Mouse (Mus musculus) forebrain, embryonic 13.5 days (tissue): ENCODE results near the gene Rnf149. TPM values are rescaled to one million over a fixed set of nuclear protein-coding genes. Genes with fewer than 3 reads are reported as not detected.
"Not testable (repeated sequence)": the region's sequence is repeated elsewhere in the genome, so short reads cannot be mapped to it uniquely, and the experiment has no call there.

Source experiments
- ATAC-seq: fragments of 200-750 bp; cut with Nextera tagmentation; 2 replicates; pipeline ENCODE4 v1.8.0; 2017
- H3K27ac ChIP-seq: fragments of 300-500 bp; sonication (generic); 2 replicates; pipeline ENCODE4 v1.5.1; 2015; ENCODE audit warnings: inconsistent platforms, mild to moderate bottlenecking, moderate library complexity
- H3K27me3 ChIP-seq: fragments of 300-500 bp; sonication (generic); 2 replicates; pipeline ENCODE4 v1.6.1; 2015; ENCODE audit warnings: mild to moderate bottlenecking, inconsistent platforms
- H3K36me3 ChIP-seq: fragments of 300-500 bp; sonication (generic); 2 replicates; pipeline ENCODE4 v1.6.1; 2015; ENCODE audit warnings: mild to moderate bottlenecking, inconsistent platforms; ENCODE audit not compliant: poor library complexity, severe bottlenecking
- H3K4me1 ChIP-seq: fragments of 300-500 bp; sonication (generic); 2 replicates; pipeline ENCODE4 v1.6.1; 2015; ENCODE audit warnings: inconsistent platforms
- H3K4me2 ChIP-seq: fragments of 300-500 bp; sonication (generic); 2 replicates; pipeline ENCODE4 v1.6.1; 2015; ENCODE audit warnings: inconsistent platforms, mild to moderate bottlenecking, moderate library complexity
- H3K4me3 ChIP-seq: fragments of 300-500 bp; sonication (generic); 2 replicates; pipeline ENCODE4 v1.5.1; 2015; ENCODE audit warnings: mild to moderate bottlenecking, inconsistent platforms
- H3K9ac ChIP-seq: fragments of 300-500 bp; sonication (generic); 2 replicates; pipeline ENCODE4 v1.6.1; 2015; ENCODE audit warnings: mild to moderate bottlenecking, inconsistent platforms
- H3K9me3 ChIP-seq: fragments of 300-500 bp; sonication (generic); replicated peaks from 2 replicates; pipeline ENCODE4 v1.6.1; 2016; ENCODE audit warnings: inconsistent platforms
- WGBS: fragments of 180-500 bp; shearing (Covaris S2); methylation state at CpG from one replicate; pipeline ENCODE4 v1.1.7; 2015; 5-methylcytosine and 5-hydroxymethylcytosine counted together
- polyA plus RNA-seq: library from polyadenylated mRNA; unstranded; fragments of >200 nt; fragmentation: Nextera tagmentation; extraction: Ambion mirVana; gene quantifications from 2 replicates; pipeline ENCODE4 v1.2.1, GENCODE M21; 2015

The Rnf149 gene
- polyA plus RNA-seq, 1 experiment from 2014 or later = 20.0 TPM

DNA sequence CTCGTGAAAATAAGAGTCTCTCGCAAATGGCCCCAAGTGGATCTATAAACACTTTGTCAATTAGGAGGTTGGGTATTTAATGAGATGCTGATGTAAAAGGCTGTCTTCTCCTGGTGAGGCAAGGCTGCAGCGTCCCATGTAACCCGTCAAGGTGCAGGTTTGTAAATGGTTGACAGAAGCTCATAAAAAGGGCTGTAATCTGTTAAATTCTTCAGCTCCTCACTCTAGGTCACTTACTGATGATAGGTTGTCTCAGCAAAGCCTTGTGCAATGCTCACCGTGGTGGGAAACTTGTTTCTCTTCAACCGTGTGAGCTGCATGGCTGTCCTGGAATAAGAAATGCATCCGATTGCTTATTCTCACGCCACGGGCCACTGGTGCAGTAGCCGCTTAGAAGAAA, 16.6 kb upstream of the Rnf149 start:
- no peaks in the 10 kb centered on the region for H3K36me3 ChIP-seq
- no peaks in the 10 kb centered on the region for H3K9me3 ChIP-seq
- H3K4me3 ChIP-seq = no peak overlapping the region
- H3K4me1 ChIP-seq = 0 out of 2 replicates have a peak, but pooled peaks cover 3% of the 10 kb centered on the region
- no peak overlapping the region for H3K27ac ChIP-seq
- ATAC-seq = no peak
- H3K27me3 ChIP-seq = no peaks in the 10 kb centered on the region
- no peak overlapping the region for H3K9ac ChIP-seq
- no peak overlapping the region for H3K4me2 ChIP-seq
- WGBS = 79% methylated on average over 10 of the region's 10 CpGs

DNA sequence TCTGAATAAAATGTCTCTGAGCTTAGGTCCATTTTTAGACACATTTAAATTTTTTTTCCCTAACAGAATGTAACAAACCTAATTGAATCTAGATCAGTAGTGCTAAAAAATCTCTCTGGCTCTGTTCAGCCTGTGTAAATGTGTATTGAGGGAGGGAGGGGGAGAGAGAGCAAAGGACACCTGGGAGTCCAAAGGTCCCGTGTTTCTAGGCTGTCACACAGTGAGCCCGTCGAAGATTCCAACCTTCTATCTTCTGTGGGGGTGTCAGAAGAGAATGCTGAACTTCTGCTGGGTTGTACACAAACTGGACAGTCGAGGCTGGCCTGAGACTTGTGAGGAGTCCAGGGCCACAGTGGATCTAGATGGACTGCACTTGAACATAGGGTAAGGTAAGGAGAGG, 14.9 kb upstream of the Rnf149 start:
- H3K9me3 ChIP-seq = no peaks in the 10 kb centered on the region
- H3K4me1 ChIP-seq = no peaks in the 10 kb centered on the region
- H3K27me3 ChIP-seq = no peaks in the 10 kb centered on the region
- H3K4me2 ChIP-seq = no peak overlapping the region
- no peak overlapping the region for H3K4me3 ChIP-seq
- 84% methylated on average over 4 of the region's 4 CpGs for WGBS
- no peak overlapping the region for H3K9ac ChIP-seq
- H3K27ac ChIP-seq = no peak overlapping the region
- H3K36me3 ChIP-seq = no peaks in the 10 kb centered on the region
- ATAC-seq = no peak

DNA sequence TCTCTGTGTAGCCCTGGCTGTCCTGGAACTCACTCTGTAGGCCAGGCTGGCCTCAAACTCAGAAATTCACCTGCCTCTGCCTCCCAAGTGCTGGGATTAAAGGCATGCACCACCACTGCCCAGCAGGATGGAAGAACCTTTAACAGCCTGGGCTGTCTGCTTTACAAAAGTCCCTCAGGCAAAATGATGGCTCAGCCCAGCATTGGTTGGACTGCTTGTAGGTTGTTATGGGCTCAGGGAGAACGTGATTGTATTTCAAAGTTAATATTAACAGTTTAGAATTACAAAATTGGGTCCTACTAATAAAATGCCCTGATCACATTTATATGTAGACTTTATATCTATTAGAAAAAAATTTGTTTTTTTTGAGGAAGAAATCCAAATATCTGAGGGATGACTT, 14.4 kb upstream of the Rnf149 start:
- WGBS = 84% methylated on average over 1 of the region's 1 CpGs
- not testable (repeated sequence) for H3K4me3 ChIP-seq

DNA sequence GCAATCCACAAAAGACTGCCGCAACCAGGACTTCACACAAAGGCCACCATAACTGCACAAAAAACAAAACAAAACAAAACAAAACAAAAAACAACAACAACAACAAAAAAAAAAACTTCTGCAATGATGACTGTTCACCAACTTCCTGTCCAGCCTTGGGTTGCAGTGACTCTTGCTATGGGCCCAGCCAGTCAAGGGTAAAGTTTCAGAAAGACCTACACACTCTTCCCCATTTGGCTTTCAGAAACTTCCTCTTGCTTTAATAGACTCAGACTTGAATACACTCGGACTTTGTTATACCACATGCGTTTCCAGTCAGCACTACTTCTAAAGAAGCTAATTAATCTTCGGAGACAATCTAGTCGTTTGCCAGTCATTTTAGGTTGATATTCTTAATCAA, 13.0 kb upstream of the Rnf149 start:
- WGBS = 78% methylated on average over 5 of the region's 5 CpGs
- H3K9ac ChIP-seq = no peak overlapping the region
- no peaks in the 10 kb centered on the region for H3K36me3 ChIP-seq
- no peak overlapping the region for H3K4me3 ChIP-seq
- H3K9me3 ChIP-seq = no peaks in the 10 kb centered on the region
- no peak overlapping the region for H3K27ac ChIP-seq
- no peaks in the 10 kb centered on the region for H3K4me1 ChIP-seq
- H3K4me2 ChIP-seq = no peak overlapping the region
- ATAC-seq = no peak
- no peaks in the 10 kb centered on the region for H3K27me3 ChIP-seq

More for the DNA sequence above, 14.4 kb upstream of the Rnf149 start:
- H3K9ac ChIP-seq, H3K36me3 ChIP-seq, H3K4me1 ChIP-seq, H3K27me3 ChIP-seq, H3K27ac ChIP-seq, ATAC-seq, H3K4me2 ChIP-seq, H3K9me3 ChIP-seq: not testable (repeated sequence)

DNA sequence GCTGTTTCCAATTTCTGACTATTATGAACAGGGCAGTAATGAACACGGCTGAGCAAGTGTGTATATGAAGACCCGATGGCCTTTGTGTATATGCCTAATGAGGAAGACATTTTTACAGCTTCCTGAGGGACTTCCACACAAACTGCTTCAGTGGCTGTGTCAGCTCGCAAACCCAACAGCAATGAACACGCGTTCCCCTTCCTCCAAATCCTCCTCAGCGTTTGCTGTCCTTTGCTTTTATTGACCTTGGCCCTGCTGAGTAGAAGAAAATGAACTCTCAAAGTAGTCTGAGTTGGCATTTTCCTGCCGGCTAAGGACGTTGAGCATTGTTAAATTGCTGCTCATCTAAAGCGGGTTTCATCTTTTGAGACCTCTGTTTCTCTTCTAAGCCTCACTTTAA, 8.2 kb upstream of the Rnf149 start:
- 90% methylated on average over 9 of the region's 9 CpGs for WGBS
- Histone ChIP-seq H3K27me3 (no peaks in the 10 kb centered on the region), H3K4me1 (no peaks in the 10 kb centered on the region), H3K36me3 (no peaks in the 10 kb centered on the region), H3K9me3 (no peaks in the 10 kb centered on the region), H3K4me3 (no peak overlapping the region), H3K4me2 (no peak overlapping the region), H3K9ac (no peak overlapping the region), H3K27ac (no peak overlapping the region)
- ATAC-seq = no peak

DNA sequence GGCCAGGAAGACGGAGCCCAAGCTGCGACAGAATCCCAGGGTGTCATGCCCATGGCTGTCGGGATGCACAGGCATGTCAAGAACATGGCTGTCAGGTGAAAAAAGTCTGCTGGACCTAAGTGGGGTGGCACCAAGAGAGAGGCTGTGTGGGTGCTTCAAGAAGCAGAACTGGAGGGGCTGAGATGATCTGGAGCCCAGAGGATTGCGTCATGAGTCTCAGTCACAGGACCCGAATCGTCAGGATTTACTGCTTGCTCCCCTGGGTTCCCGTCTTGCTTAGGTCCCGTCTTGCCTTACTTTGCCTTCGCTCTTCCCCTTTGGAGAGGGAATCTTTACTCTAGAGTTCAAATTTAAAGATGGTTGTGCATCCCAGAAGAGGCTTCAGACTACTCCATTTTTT, 6.0 kb upstream of the Rnf149 start:
- H3K4me3 ChIP-seq = no peak overlapping the region
- H3K27me3 ChIP-seq = no peaks in the 10 kb centered on the region
- no peak for ATAC-seq
- WGBS = 93% methylated on average over 9 of the region's 9 CpGs
- H3K9me3 ChIP-seq = no peaks in the 10 kb centered on the region
- no peak overlapping the region for H3K9ac ChIP-seq
- no peaks in the 10 kb centered on the region for H3K36me3 ChIP-seq
- H3K4me2 ChIP-seq = no peak overlapping the region
- H3K27ac ChIP-seq = no peak overlapping the region
- H3K4me1 ChIP-seq = no peaks in the 10 kb centered on the region

DNA sequence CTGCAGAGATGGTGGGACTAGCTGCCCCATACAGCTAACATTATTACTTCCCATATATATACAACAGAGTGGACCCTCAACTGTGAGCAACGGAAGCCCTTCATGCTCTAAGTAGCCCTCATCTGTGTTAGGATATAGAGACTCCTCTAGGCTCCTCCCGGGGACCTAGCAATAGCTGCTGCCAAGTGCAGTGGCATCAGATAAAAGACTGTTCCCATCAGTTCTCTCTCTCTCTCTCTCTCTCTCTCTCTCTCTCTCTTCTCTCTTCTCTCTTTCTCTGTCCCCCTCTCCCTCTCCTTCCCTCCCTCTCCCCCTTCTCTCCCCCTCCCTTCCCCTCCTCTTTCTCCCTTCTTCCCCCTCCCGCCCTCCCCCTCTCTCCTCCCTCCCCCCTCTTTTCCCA, 4.0 kb upstream of the Rnf149 start:
- no peak overlapping the region for H3K27ac ChIP-seq
- no peaks in the 10 kb centered on the region for H3K9me3 ChIP-seq
- H3K36me3 ChIP-seq = no peaks in the 10 kb centered on the region
- peaks cover 7% of the 10 kb centered on the region; the same call in 1 of the 2 replicates for H3K4me1 ChIP-seq
- ATAC-seq = no peak
- no peak overlapping the region for H3K4me3 ChIP-seq
- no peak overlapping the region for H3K9ac ChIP-seq
- WGBS = 69% methylated on average over 2 of the region's 3 CpGs
- no peak overlapping the region for H3K4me2 ChIP-seq
- no peaks in the 10 kb centered on the region for H3K27me3 ChIP-seq

DNA sequence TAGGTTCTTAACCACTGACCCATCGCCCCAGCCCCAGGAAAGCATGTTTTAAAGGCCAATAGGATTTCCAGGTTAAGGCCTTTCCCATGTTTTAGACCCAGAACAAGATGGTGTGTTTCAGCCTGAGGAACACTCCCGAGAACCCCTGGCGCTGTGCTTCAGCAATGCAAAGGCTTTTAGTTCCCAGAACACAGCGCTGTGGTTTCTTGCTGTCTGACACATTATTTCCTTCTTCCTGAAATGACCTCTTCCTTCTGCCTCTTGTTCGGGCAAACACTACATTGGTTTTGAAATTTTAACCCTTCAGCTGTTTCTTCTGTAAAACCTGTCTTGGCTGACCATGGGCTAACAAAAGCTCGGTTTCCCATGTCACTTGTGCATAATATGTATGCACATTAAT, 1.9 kb upstream of the Rnf149 start:
- Histone ChIP-seq H3K27me3 (no peaks in the 10 kb centered on the region), H3K4me3 (no peak overlapping the region), H3K4me2 (no peak overlapping the region), H3K36me3 (no peaks in the 10 kb centered on the region), H3K4me1 (peaks cover 24% of the 10 kb centered on the region), H3K27ac (no peak overlapping the region), H3K9me3 (no peaks in the 10 kb centered on the region), H3K9ac (no peak overlapping the region)
- 79% methylated on average over 6 of the region's 6 CpGs for WGBS
- no peak for ATAC-seq

DNA sequence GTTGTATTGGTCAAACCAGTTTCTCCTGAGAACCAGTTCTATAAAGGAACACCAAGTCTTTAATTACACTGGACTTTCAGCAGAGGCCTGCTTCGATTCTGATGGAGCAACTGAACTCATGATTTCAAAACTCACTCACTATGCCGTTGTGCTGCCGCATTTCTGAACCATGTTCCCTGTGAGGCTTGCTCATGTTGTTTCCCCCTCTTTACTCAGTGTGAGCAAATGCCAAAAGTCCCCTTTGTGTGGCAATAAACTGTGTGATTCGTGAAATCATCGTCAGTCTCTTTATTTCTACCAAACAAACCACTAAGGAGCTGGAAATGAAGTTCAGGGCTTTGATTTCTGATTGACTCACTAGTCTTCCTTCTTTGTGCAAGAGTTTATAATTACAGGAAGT, 1.2 kb upstream of the Rnf149 start:
- peaks cover 24% of the 10 kb centered on the region for H3K4me1 ChIP-seq
- H3K9me3 ChIP-seq = no peaks in the 10 kb centered on the region
- no peak for ATAC-seq
- H3K27ac ChIP-seq = no peak overlapping the region
- H3K4me2 ChIP-seq = no peak overlapping the region
- H3K9ac ChIP-seq = no peak overlapping the region
- 84% methylated on average over 5 of the region's 5 CpGs for WGBS
- H3K27me3 ChIP-seq = no peaks in the 10 kb centered on the region
- H3K36me3 ChIP-seq = no peaks in the 10 kb centered on the region
- H3K4me3 ChIP-seq = no peak overlapping the region

DNA sequence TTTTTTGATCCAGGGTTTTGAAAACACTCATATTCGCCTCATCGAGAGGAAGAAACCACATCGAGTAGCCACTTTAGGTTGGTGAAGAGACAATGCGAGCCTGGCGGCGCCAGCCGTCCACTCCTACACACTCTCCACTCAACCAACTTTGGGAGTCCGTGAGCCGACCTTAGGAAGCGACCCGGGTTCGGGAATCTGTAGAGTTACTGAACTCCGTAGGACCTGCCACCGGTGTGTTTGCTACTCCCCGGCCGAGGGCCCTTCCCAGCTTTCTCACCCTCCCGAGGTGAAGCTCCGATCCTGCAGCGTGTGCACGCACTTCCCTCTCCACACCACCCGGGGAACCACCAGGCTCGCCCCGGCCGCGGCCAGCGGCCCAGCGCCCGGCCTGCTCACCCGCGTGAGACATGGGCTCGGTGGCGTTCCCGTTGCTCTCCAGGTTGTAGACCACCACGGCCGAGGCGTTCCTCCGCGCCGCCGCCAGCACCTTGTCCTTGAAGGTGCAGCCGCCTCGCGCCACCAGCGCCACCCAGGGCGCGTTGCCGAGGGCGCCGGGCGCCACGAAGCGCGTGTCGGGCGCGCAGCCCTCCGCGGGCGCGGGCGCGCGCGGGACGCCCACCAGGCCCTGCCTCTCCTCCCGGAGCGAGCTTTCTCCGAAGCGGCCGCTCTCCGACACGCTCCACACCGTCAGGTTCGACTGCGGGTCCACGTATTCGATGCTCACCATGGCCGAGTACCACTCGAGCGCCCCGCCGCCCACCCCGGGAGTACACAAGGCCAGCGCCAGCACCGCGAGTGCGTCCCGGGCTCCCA, 568 bp downstream of the Rnf149 start:
- H3K27ac ChIP-seq = peak overlapping the region; percentile 96
- peak overlapping the region; percentile 96 for H3K4me3 ChIP-seq
- H3K27me3 ChIP-seq = no peaks in the 10 kb centered on the region
- H3K4me2 ChIP-seq = peak overlapping the region; percentile 82
- peak; percentile 86 for ATAC-seq
- H3K4me1 ChIP-seq = peaks cover 24% of the 10 kb centered on the region
- H3K9ac ChIP-seq = peak overlapping the region; percentile 95
- under 1% methylated on average over 82 of the region's 88 CpGs for WGBS
- no peaks in the 10 kb centered on the region for H3K9me3 ChIP-seq
- H3K36me3 ChIP-seq = no peaks in the 10 kb centered on the region

DNA sequence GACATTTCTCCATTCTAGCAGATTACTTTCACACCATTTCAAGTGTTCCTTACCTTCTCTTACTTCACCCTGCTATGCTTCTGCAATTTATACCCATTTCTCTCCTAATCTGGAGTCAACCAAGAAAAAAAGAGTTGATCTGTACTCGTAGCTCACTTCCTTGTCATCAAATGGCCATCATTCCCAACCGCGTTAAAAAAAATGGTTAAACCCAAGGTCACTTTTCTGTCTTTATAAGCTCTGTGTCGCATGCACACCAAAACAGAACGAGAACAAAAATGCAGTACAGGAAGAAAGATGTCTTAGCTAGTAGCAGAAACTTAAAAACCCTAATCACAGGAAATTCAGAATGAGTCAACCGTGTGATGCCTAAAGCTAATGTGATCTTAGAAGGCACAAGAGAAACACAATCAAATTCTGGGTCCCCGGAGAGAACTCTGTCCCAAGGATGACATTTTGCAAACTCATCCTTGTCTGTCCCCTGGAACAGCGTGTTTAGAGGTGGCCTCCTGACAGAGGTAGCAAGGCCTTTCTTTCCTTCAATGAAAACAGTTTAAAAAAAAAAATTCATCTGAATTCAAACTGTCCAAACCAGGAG, 1.3 kb downstream of the Rnf149 start:
- Histone ChIP-seq H3K27ac (no peak overlapping the region), H3K36me3 (no peaks in the 10 kb centered on the region), H3K9me3 (no peaks in the 10 kb centered on the region), H3K9ac (peak overlapping the region; percentile 95), H3K4me2 (peak overlapping the region; percentile 82), H3K27me3 (no peaks in the 10 kb centered on the region), H3K4me3 (peak overlapping the region; percentile 96), H3K4me1 (peaks cover 24% of the 10 kb centered on the region)
- 22% methylated on average over 8 of the region's 8 CpGs for WGBS
- no peak for ATAC-seq

DNA sequence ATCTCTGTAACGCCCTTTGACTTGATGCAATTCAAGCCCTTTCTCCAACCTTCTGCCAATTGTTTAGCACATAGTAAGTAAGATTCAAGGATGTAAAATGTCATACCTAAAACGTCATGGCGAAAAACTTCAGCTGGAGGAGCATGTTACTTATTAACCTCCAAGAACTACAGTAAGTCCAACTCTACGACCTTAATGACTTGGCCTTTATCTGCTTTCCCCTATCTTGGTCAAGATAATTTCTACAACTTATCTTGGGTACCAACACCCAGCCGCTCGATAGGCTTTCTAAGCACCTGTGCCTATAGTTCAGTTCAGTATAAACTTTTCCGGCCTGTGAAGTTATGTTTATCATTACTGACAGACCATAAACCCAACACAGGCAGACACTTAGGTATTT, 3.3 kb downstream of the Rnf149 start:
- Histone ChIP-seq H3K36me3 (no peaks in the 10 kb centered on the region), H3K27me3 (no peaks in the 10 kb centered on the region), H3K9ac (no peak overlapping the region), H3K4me3 (no peak overlapping the region), H3K27ac (no peak overlapping the region), H3K4me1 (peaks cover 24% of the 10 kb centered on the region), H3K4me2 (no peak overlapping the region), H3K9me3 (no peaks in the 10 kb centered on the region)
- ATAC-seq = no peak
- WGBS = 91% methylated on average over 7 of the region's 7 CpGs

DNA sequence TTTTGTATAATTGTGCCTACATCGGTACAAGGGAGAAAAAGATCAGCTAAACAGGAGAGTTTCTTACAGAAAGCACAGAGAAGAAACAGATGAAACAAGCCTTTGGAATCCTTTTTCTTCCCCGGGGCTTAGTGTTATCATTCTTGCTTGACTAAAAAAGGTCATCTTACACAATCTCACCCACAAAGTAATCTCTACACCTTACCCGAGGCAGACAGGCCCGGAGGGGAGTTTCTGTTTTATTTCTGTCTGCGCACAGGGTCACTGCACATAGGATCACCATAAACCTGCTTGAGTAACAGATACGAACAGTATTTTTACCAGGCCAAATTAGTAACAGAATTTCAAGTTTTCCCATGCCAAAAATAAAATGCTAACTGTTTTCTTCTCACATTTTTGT, 5.6 kb downstream of the Rnf149 start:
- Histone ChIP-seq H3K4me2 (no peak overlapping the region), H3K4me1 (peaks cover 37% of the 10 kb centered on the region), H3K27me3 (no peaks in the 10 kb centered on the region), H3K27ac (no peak overlapping the region), H3K9ac (no peak overlapping the region), H3K36me3 (no peaks in the 10 kb centered on the region), H3K4me3 (no peak overlapping the region), H3K9me3 (no peaks in the 10 kb centered on the region)
- no peak for ATAC-seq
- 78% methylated on average over 6 of the region's 6 CpGs for WGBS
